Mouse (Mus musculus) forebrain, postnatal 0 days (tissue): Measurements from ENCODE around the gene Mr1. TPM values are rescaled to one million over a fixed set of nuclear protein-coding genes. Genes with fewer than 3 reads are reported as not detected.

Experiments used
- ATAC-seq: fragments of 200-750 bp; cut with Nextera tagmentation; 2 replicates; pipeline ENCODE4 v1.8.0; 2017; ENCODE audit warnings: mild to moderate bottlenecking, moderate library complexity
- DNase-seq: peaks from one replicate; pipeline ENCODE4 v3.0.0-alpha.2; 2015
- H3K27ac ChIP-seq: fragments of 300-500 bp; sonication (generic); 2 replicates; pipeline ENCODE4 v1.5.1; 2014; ENCODE audit warnings: low read depth, mild to moderate bottlenecking, antibody characterized with exemption, low read length, moderate library complexity, mixed read lengths
- H3K27me3 ChIP-seq: fragments of 300-500 bp; sonication (generic); 2 replicates; pipeline ENCODE4 v1.6.1; 2014; ENCODE audit warnings: mild to moderate bottlenecking, low read length, mixed read lengths; ENCODE audit not compliant: insufficient read depth
- H3K36me3 ChIP-seq: fragments of 300-500 bp; sonication (generic); 2 replicates; pipeline ENCODE4 v1.6.1; 2014; ENCODE audit warnings: mild to moderate bottlenecking, moderate library complexity; ENCODE audit not compliant: insufficient read depth
- H3K4me1 ChIP-seq: fragments of 300-500 bp; sonication (generic); 2 replicates; pipeline ENCODE4 v1.6.1; 2014; ENCODE audit warnings: antibody characterized with exemption; ENCODE audit not compliant: insufficient read depth
- H3K4me2 ChIP-seq: fragments of 300-500 bp; sonication (generic); 2 replicates; pipeline ENCODE4 v1.6.1; 2014; ENCODE audit warnings: low read depth, mild to moderate bottlenecking, moderate library complexity
- H3K4me3 ChIP-seq: fragments of 300-500 bp; sonication (generic); 2 replicates; pipeline ENCODE4 v1.5.1; 2014; ENCODE audit warnings: low read depth, low read length, mixed read lengths
- H3K9ac ChIP-seq: fragments of 300-500 bp; sonication (generic); 2 replicates; pipeline ENCODE4 v1.6.1; 2014; ENCODE audit warnings: mild to moderate bottlenecking
- H3K9me3 ChIP-seq: fragments of 300-500 bp; sonication (generic); 2 replicates; pipeline ENCODE4 v1.6.1; 2016; ENCODE audit warnings: low read length
- CTCF ChIP-seq: sonication (generic); IDR thresholded peaks from 2 replicates; pipeline ENCODE4 v1.5.1; 2016; ENCODE audit warnings: antibody characterized with exemption, control low read depth, low read depth
- WGBS: fragments of 180-500 bp; shearing (Covaris S2); extraction: QIAGEN DNeasy Blood & Tissue Kit; methylation state at CpG from one replicate; pipeline ENCODE4 v1.1.7; 2014; 5-methylcytosine and 5-hydroxymethylcytosine counted together
- polyA plus RNA-seq: library from polyadenylated mRNA; unstranded; fragments of >200 nt; fragmentation: Nextera tagmentation; extraction: Ambion mirVana; gene quantifications from 2 replicates; pipeline ENCODE4 v1.2.1, GENCODE M21; 2015
- total RNA-seq: library from RNA; depleted of rRNA; stranded (reverse); fragments of >200 nt; gene quantifications from 2 replicates; pipeline ENCODE4 v1.2.3, GENCODE M21; 2014; rRNA removed

Mr1 gene
- total RNA-seq (2.8 and 5.1 TPM in 2 replicates), polyA plus RNA-seq (2.0 and 2.6 TPM in 2 replicates)

DNA sequence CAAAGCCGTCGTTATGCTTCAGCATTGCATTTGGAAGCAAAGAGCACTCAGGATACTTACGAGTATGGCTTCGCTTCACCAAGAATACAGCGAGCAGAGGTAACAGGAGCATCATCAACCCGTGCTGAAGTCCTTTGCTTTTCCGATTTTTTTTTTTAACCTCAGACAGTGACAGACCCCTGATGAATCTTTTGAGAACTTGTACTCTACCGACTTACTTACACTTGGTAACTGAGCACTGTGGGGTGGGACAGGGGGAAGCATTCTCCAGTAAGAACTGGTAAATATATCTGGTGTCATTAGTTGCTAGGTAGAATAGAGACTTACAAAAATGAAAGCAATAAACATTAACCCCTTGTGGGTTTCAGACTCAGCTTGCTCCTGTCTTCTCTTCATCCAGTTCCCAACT, at the start of gene Mr1:
TSS of gene Mr1 (minus strand) at position 243 of the 409 bp plus-strand sequence.
- H3K9ac ChIP-seq = no peak within 1 kb of the TSS
- no peaks in the 10 kb centered on the region for H3K36me3 ChIP-seq
- no peaks in the 10 kb centered on the region for H3K4me1 ChIP-seq
- no peaks in the 10 kb centered on the region for H3K9me3 ChIP-seq
- peak; percentile 60 for DNase-seq
- no peak within 1 kb of the TSS for H3K27ac ChIP-seq
- H3K27me3 ChIP-seq = no peaks in the 10 kb centered on the region
- H3K4me2 ChIP-seq = peak within 1 kb of the TSS; percentile 16
- WGBS = 47% methylated on average over 8 of the region's 8 CpGs
- peak within 1 kb of the TSS; percentile 1; the same call in 1 of the 2 replicates for H3K4me3 ChIP-seq
- peak; percentile 96 for ATAC-seq
- no peak for TF ChIP-seq CTCF

DNA sequence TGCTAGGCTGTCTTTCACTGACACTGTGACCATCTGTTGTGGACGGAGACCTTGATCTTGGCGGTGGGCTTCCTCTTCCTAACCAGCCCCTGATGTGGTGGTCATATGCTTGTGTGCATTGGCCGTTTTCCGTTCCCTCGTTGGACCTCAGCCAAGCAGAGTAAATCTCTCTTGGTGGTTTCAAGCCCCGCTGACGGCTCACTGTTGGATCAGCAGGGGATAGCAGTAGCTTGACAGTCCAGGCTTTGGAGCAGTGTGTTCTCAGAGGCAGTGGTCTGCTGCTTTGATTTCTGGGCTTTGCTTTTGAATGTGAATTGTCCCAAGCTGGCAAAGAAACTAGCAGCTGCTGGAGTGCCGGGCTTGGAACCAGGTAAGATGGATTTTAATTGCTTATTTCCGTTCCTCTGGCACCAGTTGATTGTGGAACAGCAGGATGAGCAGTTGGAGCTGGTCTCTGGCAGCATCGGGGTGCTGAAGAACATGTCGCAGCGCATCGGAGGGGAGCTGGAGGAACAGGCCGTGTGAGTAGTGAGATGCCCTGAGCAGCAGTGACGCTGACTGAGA, 46.3 kb upstream of the Mr1 start:
- Histone ChIP-seq H3K4me1 (peaks cover 8% of the 10 kb centered on the region), H3K4me2 (no peak overlapping the region), H3K27ac (peak overlapping the region; percentile 83), H3K9ac (no peak overlapping the region), H3K9me3 (no peaks in the 10 kb centered on the region), H3K4me3 (no peak overlapping the region), H3K27me3 (no peaks in the 10 kb centered on the region), H3K36me3 (peaks cover 34% of the 10 kb centered on the region)
- peak; percentile 93 for ATAC-seq
- DNase-seq = peak; percentile 91
- no peak; the same call in 1 of the 2 replicates for TF ChIP-seq CTCF
- 34% methylated on average over 15 of the region's 15 CpGs for WGBS

DNA sequence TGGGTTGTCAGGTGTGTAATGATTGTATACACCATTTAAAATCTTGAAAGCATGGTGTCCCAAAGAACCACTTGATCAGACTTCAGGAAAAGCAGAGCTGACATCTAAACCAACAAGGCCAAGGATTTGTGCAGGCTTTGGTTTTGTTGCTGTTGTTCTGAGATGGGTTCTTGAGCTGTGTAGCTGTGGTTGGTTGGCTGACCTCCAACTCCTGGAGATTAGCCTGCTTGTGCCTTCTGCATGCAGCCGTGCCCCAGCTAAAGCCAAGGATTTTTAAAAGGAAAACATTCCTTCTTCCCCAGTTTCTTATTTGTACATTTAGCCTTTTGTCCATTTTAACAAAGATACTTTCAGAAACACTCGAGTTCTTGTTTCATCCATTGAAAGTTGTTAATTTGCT, 45.1 kb upstream of the Mr1 start:
- no peak overlapping the region for H3K27ac ChIP-seq
- H3K4me2 ChIP-seq = no peak overlapping the region
- H3K4me3 ChIP-seq = no peak overlapping the region
- peaks cover 3% of the 10 kb centered on the region for H3K4me1 ChIP-seq
- DNase-seq = no peak
- no peaks in the 10 kb centered on the region for H3K9me3 ChIP-seq
- no peak for TF ChIP-seq CTCF
- WGBS = 26% methylated on average over 2 of the region's 2 CpGs
- H3K9ac ChIP-seq = no peak overlapping the region
- H3K27me3 ChIP-seq = no peaks in the 10 kb centered on the region
- H3K36me3 ChIP-seq = peaks cover 33% of the 10 kb centered on the region
- ATAC-seq = no peak

DNA sequence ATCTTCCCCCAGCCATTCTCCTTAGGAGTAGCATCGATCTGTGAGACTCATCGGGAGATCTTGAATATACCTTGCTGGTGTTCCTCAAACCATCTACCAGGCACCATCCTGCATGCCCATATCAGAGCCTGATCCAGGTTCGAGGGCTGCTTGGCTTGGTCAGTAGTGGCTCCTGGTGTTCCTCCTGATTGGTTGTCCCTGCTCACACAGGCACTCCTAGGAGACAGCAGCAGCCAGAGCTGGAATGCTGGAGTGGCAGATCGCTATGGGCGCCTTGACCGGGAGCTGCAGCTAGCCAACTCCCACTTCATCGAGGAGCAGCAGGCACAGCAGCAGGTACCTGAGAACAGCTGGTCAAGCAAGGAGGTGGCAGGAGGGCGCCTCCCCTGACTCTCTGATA, 44.6 kb upstream of the Mr1 start:
- ATAC-seq (no peak), DNase-seq (no peak)
- no peaks in the 10 kb centered on the region for H3K9me3 ChIP-seq
- TF ChIP-seq CTCF = no peak
- H3K27me3 ChIP-seq = no peaks in the 10 kb centered on the region
- H3K4me2 ChIP-seq = no peak overlapping the region
- H3K9ac ChIP-seq = no peak overlapping the region
- H3K4me1 ChIP-seq = no peaks in the 10 kb centered on the region
- H3K27ac ChIP-seq = no peak overlapping the region
- 82% methylated on average over 8 of the region's 8 CpGs for WGBS
- peaks cover 33% of the 10 kb centered on the region for H3K36me3 ChIP-seq
- no peak overlapping the region for H3K4me3 ChIP-seq

DNA sequence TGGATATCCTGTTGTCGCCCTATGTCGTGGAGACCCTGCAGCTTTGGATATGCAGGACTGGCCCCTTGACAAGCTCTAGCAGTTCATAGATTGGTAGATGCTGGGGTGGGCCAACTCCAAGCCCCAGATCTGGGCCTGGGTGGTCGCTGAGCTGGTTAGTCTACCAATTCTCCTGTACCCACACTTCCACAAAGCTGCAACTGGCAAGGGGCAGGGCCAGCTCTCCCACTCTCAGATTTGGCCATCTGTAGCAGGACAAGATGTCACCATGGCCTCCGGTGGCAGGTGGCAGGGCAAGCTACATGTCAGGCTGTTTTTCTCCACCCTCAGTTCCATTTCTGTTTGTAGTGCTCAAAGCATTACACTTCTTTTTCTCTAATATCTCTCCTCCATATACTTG, 42.0 kb upstream of the Mr1 start:
- ATAC-seq (no peak), DNase-seq (no peak)
- Histone ChIP-seq H3K9me3 (no peaks in the 10 kb centered on the region), H3K27ac (no peak overlapping the region), H3K27me3 (no peaks in the 10 kb centered on the region), H3K4me3 (no peak overlapping the region), H3K36me3 (peaks cover 33% of the 10 kb centered on the region), H3K4me2 (no peak overlapping the region), H3K4me1 (no peaks in the 10 kb centered on the region), H3K9ac (no peak overlapping the region)
- no peak for TF ChIP-seq CTCF
- WGBS = 87% methylated on average over 4 of the region's 4 CpGs

DNA sequence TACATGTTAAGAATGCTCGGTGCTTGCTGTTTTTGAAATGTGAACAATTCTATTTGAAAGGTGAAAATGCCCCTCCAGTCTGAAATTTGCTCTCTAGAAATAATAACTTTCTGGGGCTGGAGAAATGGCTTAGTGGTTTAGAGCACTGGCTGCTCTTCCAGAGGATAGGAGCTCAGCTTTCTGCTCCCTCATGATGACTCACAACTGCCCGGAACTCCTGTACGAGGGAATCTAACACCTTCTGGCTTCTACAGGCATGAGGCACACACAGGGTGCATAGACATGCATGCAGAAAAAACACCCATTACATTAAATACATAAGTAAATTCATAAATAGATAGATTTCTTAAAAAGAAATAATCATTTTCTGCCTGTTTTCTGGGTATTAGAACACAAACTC, 37.6 kb upstream of the Mr1 start:
- WGBS = 75% methylated on average over 3 of the region's 3 CpGs

DNA sequence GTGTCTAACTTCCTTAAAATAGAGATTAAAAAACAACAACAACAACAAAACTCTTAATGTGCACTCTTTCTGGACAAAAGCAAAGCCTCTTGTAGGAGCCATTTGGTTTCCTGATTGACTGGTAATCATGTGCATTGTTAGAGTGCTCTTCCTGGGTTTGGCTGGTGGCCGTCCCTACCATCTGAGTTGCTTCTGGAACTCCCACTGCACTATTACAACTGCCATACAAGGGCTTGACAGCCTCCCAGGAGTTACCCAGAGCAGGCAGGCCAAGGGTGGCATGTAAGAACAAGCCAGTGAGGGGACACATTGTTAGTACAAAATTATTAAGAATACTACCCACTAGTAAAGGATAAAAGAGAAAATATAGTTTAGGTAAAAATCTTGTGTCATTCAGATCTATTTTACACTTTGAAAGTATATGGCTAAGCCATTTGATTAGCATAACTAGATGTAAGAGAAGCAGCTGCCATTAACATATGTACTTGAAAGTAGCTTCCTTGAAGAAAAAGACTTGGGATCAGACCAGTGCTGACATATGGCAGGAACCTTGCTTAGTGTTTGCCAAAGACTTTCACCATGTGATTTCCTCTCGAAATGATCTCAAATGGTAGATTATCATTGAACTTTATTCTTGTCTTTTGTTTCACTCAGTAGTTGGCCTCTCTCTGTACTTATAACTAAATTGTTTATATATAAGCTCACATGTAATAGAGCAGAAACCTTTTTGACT, 31.7 kb upstream of the Mr1 start:
- 52% methylated on average over 2 of the region's 2 CpGs for WGBS
- Histone ChIP-seq H3K27ac (no peak overlapping the region), H3K9me3 (no peaks in the 10 kb centered on the region), H3K27me3 (no peaks in the 10 kb centered on the region), H3K9ac (no peak overlapping the region), H3K4me1 (no peaks in the 10 kb centered on the region), H3K4me2 (no peak overlapping the region), H3K36me3 (peaks cover 21% of the 10 kb centered on the region), H3K4me3 (no peak overlapping the region)
- ATAC-seq (peak; percentile 70; the same call in 1 of the 2 replicates), DNase-seq (peak; percentile 58)
- TF ChIP-seq CTCF = no peak

More for the DNA sequence above, 37.6 kb upstream of the Mr1 start:
- Histone ChIP-seq H3K4me2 (no peak overlapping the region), H3K27me3 (no peaks in the 10 kb centered on the region), H3K9me3 (no peaks in the 10 kb centered on the region), H3K36me3 (peaks cover 21% of the 10 kb centered on the region), H3K9ac (no peak overlapping the region), H3K4me3 (no peak overlapping the region), H3K4me1 (no peaks in the 10 kb centered on the region), H3K27ac (no peak overlapping the region)
- TF ChIP-seq CTCF = no peak
- ATAC-seq (no peak), DNase-seq (no peak)
